Mouse (Mus musculus) erythroblast, adult 5-6 weeks (primary cell): ENCODE measurements around the gene Agpat3. TPM values are rescaled to one million over a fixed set of nuclear protein-coding genes. Genes with fewer than 3 reads are reported as not detected.

Experiments
- ATAC-seq: replicated peaks from 2 replicates; pipeline ENCODE4 v1.8.0; 2016; ENCODE audit warnings: moderate number of reproducible peaks, mild to moderate bottlenecking, moderate TSS enrichment, inconsistent platforms; ENCODE audit not compliant: poor library complexity, low FRiP score, severe bottlenecking
- total RNA-seq, 2 experiments: library from RNA; stranded (forward) in 1 of 2; stranded (reverse) in 1 of 2; fragments of 150-400 nt in 1 of 2; fragments of 200-764, 138-1000 nt in 1 of 2; gene quantifications; 2 replicates each; pipeline versions ENCODE4 v1.2.3 to v1.2.4; 2015 to 2017; ENCODE audit warnings: low replicate concordance in 2 of 2

Agpat3 gene
- total RNA-seq (2015; ENCODE audit: low replicate concordance) (3.3 and 5.8 TPM in 2 replicates), total RNA-seq (2017; ENCODE audit: low replicate concordance) (2.6 and 3.2 TPM in 2 replicates)

DNA sequence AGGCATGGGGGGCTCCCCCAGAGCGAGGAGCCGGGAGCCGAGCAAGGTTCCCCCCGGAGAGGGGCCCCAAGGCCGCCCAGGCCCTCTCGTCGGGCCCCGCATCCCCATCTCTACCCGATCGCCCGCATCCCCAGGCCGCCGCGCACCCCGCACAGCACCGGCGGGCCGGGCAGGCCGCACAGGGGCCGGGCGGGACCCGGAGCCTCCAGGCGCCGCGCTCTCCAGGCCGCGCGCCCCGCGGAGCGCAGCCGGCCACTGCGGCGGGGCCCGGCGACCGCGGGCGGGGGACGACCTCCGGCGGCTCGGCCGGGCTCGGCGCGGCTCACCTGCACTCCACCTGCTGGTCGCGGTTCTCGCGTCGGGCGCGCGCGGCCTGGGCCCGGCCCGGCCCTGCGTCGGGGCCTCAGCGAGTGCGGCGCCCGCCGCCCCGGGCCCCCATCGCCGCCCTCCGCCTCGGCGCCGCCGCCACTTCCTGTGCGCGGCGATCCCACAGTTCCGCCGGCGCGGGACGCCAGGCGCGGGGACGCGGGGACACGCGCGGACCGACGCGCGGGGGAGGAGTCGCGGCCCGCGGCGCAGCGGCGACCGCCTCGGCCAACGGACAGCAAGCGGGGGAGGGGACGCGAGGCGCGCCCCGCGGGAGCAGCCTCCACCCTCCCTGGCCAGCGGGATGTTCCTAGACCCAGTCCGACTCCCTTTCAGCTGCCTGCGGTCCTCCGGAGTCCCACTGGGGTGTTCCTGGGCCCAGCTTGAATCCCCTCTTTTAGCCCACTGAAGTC, at the start of gene Agpat3:
TSS of gene Agpat3 (minus strand) at position 603 of the 779 bp plus-strand sequence.
- peak; percentile 51 for ATAC-seq

DNA sequence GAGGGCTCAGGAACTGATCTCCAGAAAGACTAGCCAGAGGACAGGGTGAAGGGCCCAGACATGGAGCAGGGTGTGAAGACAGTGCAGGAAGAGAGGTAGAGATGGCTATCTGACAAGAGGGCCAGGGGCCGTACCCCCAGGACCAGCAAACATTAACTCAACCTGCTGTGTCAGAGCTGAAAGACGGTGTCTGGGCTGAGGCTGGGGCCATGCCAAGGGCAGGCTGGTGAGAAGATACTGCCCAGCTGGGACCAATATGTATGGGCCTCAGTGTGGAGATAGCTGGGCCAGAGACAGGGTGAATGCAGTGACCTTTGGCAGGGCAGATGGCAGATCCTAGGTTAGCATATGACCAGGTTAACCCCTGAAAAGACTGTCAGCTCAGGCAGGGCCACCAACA, 48.8 kb upstream of the Agpat3 start:
- ATAC-seq, result no peak

DNA sequence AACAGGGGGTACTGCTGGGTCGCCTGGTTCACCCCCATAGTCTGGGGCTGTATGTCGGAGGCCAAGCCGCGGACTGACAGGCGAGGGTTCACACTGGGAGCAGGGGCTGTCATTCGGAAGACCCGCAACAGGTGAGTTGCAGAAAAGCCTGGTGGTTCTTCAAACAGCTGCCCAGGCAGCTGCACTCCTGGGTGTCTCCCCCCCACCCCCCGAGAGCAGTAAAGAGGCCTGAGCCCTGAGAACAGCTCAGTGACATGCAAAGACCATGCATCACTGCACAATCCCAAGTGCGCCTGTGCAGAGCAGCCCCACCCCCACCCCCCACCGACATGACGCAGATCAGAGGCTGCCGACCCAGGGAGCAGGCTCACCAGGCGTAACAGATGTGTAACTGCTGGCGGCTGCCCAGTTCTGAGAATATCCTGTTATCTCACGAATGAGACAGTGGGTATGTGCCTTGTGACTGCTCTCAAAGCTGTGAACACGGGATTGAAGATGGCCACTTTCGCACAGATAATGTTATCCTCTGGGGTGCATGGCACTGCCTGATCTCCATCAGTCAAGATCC, 46.9 kb upstream of the Agpat3 start:
- no peak for ATAC-seq

DNA sequence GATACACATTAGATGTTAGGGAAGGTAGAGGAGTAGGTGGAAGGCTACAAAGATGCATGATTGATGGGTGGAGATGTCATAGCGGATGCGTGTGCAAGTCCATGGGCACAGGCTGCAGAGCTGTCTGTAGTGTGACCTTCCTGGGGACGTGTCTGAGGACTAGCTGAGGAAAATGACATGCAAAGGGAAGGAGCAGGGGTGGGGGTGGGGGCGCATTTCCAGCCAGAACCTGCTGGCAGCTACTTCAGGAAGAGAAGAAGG, 44.3 kb upstream of the Agpat3 start:
- peak; percentile 17; the same call in 1 of the 2 replicates for ATAC-seq

DNA sequence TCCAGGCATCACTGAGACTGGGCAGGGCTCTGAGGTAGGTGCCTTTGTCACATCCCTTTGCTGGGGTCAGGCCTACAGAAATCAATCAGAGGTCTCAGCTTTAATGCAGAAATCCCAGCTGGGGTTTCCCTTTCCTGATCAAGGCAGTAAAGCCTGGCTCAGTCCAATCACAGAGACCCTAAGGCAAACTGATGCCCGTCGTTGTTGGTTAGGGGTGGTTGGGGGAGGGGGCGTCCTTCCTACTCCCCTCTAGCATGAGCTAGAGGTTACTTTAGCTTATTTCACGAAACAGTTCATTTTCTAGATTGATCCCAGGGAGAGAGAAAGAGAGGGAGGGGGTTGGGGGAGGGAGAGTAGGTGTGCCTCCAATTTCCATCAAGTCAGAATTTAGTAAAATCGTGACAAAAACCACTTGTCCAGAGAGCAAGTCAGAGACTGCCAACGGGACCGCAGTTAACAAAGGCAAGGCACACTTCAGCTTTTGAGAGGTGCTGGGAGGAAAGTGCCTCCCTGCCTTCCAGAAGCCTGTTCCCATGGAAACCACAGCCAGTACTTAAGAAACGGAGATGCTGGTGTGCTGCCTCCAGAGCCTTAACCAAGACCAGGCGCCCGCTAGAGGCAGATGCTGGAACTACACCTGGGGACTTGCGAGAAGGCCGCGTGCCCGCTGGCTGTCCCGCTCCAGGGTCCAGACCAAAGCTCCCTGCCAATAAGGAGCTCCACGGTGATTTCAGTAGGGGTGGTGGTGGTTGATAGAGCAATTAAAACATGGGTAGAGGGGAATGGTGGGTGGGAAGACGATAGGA, 43.7 kb upstream of the Agpat3 start:
- peak; percentile 74 for ATAC-seq

DNA sequence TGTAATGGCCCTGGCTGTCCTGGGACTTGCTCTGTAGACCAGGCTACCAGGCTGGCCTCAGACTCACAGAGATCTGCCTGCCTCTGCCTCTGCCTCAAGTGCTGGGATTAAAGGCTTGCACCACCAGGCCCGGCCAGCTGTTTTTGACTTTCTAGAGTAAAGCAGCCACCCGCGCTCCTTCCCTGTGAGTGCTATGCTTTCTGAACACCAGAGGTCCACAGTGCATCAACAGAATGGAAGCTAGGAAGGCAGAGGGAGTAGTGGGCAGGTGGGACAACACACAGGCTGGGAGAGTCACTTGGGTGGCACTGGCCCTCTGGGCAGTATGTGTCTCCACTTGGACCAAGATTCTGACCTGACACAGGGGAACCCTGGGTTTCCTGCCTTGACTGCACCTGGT, 43.1 kb upstream of the Agpat3 start:
- no peak for ATAC-seq

DNA sequence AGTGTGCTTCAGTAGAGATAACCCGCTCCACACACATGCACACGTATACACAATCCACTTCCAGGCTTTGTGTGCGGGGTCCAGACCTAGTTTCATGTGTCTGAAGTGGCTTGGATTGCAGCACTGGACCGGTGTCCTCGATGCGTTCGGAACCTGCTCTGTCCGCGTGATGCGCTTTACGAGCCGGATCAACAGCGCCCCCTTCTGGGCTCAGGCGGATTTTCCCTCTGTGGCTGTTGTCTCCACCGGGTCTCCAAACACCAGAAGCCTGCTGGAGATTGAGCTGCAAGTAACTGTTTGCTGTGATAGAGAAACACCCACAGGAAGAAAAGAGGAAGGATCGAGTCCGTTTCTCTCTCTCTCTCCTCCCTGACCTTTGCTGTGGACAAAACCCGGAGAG, 39.8 kb upstream of the Agpat3 start:
- peak; percentile 75 for ATAC-seq

DNA sequence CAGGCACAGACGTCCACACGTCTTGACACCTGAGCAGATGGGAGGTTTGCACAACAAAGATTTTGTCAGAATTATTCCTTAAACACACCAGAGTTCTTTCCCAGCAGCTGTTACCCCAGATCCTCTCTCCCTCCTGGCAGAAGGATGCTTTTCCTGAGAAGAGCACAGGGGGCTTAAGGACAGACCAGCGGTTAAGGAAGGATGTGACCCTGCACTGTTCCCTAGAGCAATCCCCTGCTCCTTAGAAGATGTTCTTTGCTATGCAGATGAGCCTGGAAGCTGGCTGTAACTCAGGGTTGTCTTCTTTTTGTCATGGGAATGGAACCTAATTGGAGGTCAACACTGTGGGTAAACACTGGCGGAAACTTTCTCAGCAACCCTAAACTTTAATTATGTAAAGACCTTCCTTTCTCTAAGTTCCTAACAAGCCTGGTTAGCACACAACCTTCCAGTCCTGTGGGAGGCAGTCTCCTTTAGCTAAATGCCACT, 38.7 kb upstream of the Agpat3 start:
- ATAC-seq, result no peak

DNA sequence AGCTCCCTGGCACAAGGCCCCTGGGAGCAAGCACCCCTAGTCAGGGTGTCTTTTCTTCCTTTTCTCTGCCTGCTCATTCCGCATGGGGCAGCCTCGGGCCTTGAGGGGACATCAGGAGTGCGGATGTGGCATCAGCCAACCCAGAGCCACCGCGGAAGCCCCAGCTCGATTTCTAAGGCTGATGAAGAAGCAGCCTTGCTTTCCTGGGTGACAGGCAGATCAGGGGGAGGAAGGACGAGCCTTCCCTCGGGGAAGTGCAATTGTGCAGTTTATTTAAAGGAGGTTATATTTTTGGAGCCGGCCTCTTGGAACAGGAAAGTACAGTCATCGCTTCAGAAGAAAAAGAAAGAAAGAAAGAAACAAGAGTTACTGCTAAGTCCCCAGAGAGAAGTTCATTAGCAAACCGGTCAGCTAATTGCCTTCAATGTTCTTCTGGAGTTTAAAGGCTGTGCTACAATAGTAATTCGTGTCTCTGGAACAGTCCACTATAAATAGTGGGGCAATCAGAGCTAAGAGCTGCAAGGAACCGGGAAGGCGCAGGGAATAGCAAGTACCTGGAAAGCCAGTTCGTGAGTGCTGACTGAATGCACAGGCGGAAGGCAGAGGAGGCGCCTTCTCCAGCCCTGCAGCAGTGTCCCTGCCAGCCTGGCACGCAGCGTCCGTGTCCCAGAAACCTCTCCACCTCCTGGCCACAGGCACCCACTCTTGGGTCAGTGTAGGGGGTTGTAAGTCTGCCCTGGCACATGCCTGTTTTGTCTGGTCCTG, 36.1 kb upstream of the Agpat3 start:
- no peak for ATAC-seq

DNA sequence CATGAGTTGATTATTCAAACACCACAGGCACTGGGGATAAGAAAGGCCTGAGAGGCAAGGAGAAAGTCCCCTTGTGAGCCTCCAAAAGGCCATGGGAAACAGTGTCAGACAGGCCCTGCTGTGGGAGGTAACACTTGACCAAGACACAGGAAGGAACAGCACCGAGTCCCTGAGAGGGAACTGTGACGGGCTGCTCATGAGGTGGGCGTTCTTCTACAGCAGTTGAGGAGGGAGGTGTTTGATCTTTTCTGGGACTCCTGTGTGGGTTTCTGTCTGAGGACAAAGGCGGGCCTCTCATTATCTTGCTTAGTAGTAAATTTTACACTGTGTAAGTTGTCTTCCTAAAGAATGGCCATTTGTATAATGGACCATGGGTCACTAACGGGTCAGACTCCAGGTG, 33.2 kb upstream of the Agpat3 start:
- no peak for ATAC-seq

DNA sequence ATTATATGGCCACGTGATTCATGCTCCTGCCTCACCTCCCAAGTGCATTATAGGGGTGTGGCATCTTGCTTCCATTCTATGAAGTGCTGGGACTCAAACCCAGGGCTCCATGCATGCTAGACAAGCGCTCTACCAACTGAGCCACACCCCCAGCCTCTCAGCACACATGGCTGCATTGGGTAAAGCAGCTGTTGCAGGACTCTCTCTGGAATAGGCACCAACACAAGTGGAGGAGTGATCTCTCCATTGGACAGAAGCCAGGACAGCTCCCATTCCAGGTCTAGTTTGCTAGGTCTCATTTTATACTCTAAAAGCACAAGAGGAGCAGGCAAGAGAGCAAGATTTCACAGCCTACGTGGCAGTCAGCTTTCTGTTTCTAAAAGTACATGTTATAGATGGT, 31.3 kb upstream of the Agpat3 start:
- no peak for ATAC-seq

DNA sequence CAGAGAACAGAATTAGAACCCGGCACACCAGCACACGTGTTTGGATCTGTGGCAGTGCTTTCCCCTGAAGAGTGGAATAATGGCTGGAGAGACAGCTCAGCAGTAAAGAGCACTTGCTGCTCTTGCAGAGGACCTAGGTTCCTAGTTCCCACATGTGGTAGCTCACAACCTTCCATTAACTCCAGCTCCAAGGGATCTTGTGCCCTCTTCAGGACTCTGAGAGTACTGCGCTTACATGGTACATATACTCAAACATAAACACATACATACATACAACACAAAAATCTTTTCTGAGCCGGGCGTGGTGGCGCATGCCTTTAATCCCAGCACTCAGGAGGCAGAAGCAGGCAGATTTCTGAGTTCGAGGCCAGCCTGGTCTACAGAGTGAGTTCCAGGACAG, 26.2 kb upstream of the Agpat3 start:
- 0 out of 2 replicates have a peak, but pooled peaks have one; percentile 55 for ATAC-seq

DNA sequence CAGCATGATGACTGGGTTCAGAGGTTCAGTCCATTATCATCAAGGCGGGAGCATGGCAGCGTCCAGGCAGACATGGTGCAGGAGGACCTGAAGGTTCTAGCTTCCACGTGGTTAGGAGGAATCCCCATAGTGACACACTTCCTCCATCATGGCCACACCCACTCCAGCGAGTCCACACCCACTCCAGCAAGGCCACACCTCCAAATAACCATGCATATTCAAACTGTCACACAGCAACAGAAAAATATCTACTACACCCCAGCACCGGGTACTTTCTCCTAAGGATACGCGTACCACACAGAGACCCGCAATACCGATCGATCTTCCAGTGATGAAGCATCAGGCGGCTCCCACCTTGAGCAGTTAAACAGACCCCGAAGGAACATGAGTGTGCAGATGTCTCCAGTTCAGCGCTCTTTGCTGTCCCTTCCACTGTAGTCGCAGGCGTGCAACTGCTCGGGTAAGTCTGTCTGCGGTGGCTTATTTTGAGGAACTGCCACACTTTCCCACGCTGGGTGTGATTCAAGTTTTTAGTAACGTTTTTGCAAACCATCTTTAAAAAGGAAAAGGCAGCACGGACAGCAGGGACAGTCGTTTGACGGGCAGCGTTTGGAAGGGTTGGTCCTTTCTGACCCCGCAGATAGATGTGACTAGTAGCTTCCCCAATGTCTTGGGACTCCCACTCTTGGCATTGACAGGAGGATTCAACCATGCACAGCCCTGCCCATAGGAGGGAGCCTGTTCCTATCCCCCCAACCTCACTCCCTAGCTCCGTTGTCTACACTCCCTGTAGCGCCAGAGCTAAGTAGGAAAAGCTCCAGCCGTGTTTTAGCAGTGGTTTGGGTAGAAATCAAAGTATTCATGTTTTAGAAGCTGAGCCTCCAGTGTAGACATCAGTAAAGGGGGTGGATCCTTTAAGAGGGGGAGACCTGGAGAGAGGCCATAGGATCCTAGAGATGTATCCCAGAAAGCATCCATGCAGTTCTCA, 20.7 kb upstream of the Agpat3 start:
- peak; percentile 87 for ATAC-seq

DNA sequence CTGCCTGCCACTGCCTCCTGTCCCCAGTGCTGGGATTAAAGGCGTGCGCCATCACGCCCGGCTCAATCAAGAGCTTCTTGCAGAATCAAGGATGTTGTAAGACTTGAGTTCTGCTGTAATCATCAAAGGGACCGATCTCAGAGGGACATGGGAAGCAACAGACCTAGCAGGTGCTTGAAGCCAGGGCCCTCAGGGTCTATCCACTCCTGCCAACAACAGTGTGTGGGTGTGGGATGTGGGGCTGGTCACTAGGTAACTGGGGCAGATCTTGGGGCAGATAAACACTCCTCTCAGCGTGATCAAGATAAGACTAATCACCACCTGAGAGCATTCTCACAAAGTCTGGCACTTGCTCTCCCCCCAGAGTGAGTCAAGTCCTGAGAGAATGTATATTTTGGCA, 19.5 kb upstream of the Agpat3 start:
- ATAC-seq, result no peak

DNA sequence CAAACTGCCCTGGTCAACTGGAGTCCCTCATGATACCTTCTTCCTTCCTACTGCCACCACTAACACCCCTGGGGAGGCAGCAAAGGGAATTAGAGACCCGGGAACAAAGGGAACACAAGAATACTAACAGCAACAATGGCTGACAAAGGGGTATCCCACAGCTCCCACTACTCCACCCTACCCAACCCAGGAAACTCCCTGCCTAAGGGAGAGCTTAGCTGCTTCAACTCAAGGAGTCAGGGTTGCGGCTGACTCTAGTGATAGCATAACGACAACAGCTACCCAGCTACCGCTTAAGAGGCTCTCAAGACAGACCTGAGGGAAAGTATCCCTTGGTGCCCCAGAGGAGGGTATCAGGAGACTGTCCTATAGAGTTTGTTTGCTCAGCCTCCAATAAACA, 15.3 kb upstream of the Agpat3 start:
- peak; percentile 59 for ATAC-seq

DNA sequence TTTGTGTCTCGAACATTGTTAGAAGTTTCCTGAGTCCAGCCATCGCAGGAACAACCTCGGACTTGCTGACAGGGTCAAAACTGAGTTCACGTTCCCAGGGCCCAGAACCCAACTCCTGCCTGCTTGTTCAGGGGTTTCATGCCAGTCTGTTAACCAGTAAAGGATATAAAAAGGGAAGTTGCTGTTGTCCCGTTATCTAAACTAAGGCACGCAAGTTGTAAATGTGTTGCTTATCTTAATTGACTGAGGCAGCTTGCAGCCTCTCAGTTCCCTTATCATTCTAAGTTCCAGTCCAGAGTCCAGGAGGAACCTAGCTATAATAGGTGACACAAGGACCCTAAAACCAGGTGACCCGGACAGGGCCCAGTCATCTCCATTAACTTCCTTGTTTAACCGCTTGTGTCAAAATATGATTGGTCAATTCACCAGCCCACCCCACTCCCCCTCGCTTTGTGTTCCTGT, 14.6 kb upstream of the Agpat3 start:
- ATAC-seq, result peak; percentile 87

DNA sequence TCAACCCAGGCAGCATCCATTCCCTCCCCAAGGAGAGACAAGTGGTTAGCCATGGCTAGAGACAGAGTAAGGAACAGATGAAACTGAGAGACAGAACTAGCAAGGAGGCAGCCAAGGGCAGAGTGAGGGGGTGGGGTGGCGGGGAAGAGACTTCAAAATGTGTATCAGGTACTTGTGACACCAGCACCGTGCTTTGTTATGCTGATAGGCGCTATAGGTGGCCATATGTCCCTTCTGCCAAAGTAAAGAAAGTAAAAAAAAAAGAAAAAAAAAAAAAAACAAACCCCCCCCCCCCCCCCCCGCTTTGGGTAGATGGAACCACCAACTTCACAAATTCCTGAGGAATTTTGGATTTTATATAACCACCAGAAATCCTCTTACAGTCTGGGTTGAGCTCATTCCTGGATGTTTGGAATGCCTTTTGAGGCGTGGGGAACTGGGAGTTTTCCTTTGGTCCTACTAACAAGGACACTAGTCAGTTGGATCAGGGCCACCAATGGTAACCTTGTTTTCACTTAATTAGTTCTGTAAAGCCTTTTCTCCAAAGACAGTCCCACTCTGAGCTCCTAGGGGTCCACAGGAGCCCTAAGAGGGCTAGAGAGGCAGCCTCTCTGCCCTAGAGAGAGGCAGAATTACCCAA, 14.0 kb upstream of the Agpat3 start:
- ATAC-seq, result no peak; the same call in none of the 2 replicates

DNA sequence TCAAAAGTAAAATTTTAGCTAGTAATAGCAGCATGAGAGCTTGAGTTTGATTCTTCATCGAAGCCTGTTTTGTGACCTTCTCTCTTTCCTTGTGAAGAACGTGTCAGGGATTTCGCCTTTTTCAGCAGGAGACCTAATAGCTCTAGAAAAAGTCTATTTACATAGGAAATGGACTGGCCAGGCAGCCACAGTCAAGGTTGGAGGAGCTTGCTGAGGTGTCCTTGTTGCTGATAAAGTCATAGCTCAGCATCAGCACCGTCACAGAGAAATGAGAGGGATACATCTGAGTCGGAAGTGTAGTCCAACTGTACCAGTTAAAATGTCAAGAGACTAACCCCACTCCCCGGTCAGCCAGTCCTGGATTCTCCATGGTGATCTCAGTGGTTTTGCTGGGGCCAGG, 13.3 kb upstream of the Agpat3 start:
- ATAC-seq, result no peak
